Mouse (Mus musculus) adrenal gland, adult (tissue): Measurements from ENCODE around the gene Nup133.

Experiments used
- DNase-seq, 2 experiments: peaks; one replicate each; pipeline ENCODE4 v3.0.0; 2022 to 2023; ENCODE audit warnings: low spot score in 1 of 2; ENCODE audit not compliant: inconsistent age in 2 of 2

The Nup133 gene

GRCm38 (mm10) chr8:123851590-123851989, 97.5 kb downstream of the Nup133 start:
- DNase-seq: no peak

GRCm38 (mm10) chr8:123849352-123849751, 99.7 kb downstream of the Nup133 start:
- no peak for DNase-seq

GRCm38 (mm10) chr8:123847546-123847945, 101.5 kb downstream of the Nup133 start:
- DNase-seq: no peak
